Mouse (Mus musculus): ENCODE results near the gene Lrrc43. TPM values are rescaled to one million over a fixed set of nuclear protein-coding genes. Genes with fewer than 3 reads are reported as not detected.

Lrrc43 gene
- not detected for polyA plus RNA-seq (2012; fragmentation: generic; extraction: Trizol)

DNA sequence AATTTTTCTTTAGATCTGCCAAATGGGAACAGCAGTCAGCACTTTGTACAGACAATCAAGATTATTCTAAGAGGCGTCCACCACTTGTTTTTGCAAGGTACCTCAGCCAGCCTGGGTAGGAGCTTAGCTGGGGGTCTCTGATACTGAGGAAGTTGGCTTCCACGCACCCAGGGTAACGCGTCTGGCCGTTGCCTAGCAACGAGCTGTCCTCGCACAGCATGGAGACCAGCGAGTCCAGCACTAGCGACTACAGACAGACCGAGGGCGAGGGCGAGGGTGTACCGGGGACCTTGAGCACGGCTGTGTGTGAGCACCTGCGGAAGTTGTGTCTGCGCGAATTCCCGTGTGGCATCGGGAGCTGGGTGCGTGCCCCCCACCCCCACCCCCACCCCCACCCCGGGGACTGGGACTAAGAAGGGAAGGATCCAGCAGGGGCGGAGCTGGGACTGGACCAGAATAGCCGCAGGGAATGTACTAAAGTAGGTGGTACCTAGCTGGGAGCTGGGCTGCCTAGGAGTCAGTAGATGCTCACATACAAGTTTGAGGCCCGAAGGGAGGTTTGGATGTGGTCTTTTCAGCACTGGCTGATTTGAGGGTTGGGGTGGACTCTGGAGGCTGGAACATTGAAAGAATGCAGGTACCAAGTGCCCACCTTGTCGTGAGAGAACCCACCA lies at the start of gene Lrrc43, which contains the start of gene Il31:
TSS of gene Lrrc43 (plus strand) at position 194 of the 674 bp plus-strand sequence.
TSS of gene Il31 (minus strand) at position 378 of the 674 bp plus-strand sequence.

DNA sequence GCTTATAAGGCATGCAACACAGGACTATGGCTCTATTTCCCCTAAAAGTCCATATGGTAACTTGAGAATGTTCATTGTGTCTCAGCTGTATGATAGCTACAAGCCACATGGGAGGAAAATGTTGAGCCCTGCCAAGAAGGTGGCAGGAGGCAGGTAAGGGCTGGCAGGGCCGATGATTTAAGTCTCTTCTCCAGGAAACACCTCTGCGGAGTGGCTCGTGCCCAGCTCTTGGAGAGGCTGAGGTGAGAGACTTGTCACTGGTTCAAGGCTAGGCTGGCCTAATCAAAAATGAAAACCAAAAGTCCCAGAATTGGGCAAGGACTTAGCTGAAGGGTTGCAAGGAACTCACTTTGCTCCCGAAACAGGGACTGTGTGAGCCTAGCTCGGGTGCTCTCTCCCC lies 21.1 kb downstream of the Lrrc43 start, which contains the start of gene B3gnt4:
TSS of gene B3gnt4 (plus strand) at position 301 of the 400 bp plus-strand sequence.

DNA sequence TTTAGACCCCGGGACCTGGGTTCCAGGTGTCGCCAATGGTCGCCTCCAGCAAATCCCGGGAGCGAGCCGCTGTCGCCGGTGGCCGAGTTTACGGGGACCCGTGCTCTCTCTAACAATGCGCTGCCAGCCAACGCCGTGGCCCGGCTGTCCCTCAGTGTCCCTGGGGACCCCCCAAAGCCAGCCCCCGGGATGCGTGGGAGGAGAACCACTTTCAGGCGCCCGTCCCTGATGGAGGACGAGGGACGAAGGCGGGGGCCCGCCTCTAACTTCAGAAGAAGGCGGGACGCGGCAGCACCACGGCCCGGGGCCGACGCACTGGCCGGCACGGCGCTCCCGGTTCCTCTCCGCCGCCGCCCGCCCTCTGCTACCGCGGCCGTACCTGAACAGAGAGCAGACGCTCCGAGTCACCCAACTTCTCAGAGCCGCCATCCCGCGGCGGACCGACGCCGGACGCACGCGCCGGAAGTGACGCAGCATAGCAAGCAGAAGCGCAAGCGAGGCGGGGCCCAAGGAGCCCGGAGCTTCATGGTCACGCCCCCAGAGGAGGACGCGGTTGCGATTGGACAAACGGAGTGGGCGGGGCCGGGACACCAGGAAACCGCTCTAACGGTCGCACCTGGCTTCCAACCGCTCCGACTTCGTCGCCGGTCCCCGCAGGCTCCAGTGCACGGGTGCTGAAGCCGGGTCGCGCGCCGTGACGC lies 34.7 kb downstream of the Lrrc43 start, which contains the start of gene Diablo:
TSS of gene Diablo (minus strand) at position 485 of the 701 bp plus-strand sequence.

DNA sequence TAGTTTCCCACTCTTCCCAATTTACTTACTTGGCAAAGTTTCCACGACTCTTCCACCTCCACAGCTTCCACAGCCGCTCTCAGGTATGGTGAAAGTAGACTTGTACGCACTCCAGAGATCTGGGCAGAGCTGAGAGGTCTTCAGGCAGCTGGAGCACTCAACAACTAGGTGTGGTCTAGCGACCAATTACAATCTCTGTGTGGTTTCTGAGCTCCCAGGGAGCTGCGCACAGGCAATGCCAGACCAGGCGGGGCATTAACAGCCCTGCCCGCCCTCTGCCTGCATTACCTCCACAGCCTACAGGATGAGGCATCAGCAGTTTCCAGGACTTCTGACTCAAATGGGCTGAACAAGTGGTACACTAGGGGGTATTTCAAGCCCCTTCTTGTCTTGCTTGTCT lies 36.2 kb downstream of the Lrrc43 start, which contains the start of gene Gm49027:
TSS of gene Gm49027 (minus strand) at position 208 of the 400 bp plus-strand sequence.

Other genes starting within 250 kb of the Lrrc43 start
- 1 to 10 TPM in 1 of 2 experiments, under 1 TPM in 1; 0.02 to 1.6 TPM for gene Wdr66, start 237.2 kb upstream of the Lrrc43 start, polyA plus RNA-seq (2012; fragmentation: generic; extraction: Trizol)
- gene Bcl7a, start 145.5 kb upstream of the Lrrc43 start, polyA plus RNA-seq (2012; fragmentation: generic; extraction: Trizol) = 1 to 10 TPM in 1 of 2 experiments, under 1 TPM in 1; 0.37 to 2.4 TPM
- 1 to 10 TPM; 1.6 to 7.3 TPM for gene Mlxip, start 94.5 kb upstream of the Lrrc43 start, polyA plus RNA-seq (2012; fragmentation: generic; extraction: Trizol)
- gene Il31, start 184 bp downstream of the Lrrc43 start, polyA plus RNA-seq (2012; fragmentation: generic; extraction: Trizol) = not detected
- under 1 TPM; 0.05 to 0.45 TPM for gene B3gnt4, start 21.2 kb downstream of the Lrrc43 start, polyA plus RNA-seq (2012; fragmentation: generic; extraction: Trizol)
- gene Diablo, start 34.9 kb downstream of the Lrrc43 start, polyA plus RNA-seq (2012; fragmentation: generic; extraction: Trizol) = 10 to 100 TPM; 21.5 to 35.0 TPM
- under 1 TPM in 1 of 2 experiments, not detected in 1; 0.08 TPM for gene Gm49027, start 36.2 kb downstream of the Lrrc43 start, polyA plus RNA-seq (2012; fragmentation: generic; extraction: Trizol)
- 10 to 100 TPM in 1 of 2 experiments, 1 to 10 TPM in 1; 5.3 to 13.7 TPM for gene Vps33a, start 83.7 kb downstream of the Lrrc43 start, polyA plus RNA-seq (2012; fragmentation: generic; extraction: Trizol)
- 10 to 100 TPM in 1 of 2 experiments, 1 to 10 TPM in 1; 1.6 to 18.9 TPM for gene Clip1, start 195.3 kb downstream of the Lrrc43 start, polyA plus RNA-seq (2012; fragmentation: generic; extraction: Trizol)
- 10 to 100 TPM in 1 of 2 experiments, 1 to 10 TPM in 1; 2.1 to 18.1 TPM for gene Zcchc8, start 231.8 kb downstream of the Lrrc43 start, polyA plus RNA-seq (2012; fragmentation: generic; extraction: Trizol)

Data from C3H10T1/2 (cell line).